Mouse (Mus musculus): Measurements from ENCODE around the gene Adgrg6.

Adgrg6 gene

GRCm38 (mm10) chr10:14491838-14492237 is 53.6 kb downstream of the Adgrg6 start:
- peak; percentile 42 for DNase-seq (ENCODE audit: low spot score)

- no peak for DNase-seq (ENCODE audit: low spot score)
Measured at GRCm38 (mm10) chr10:14483257-14483656, 62.2 kb downstream of the Adgrg6 start.

GRCm38 (mm10) chr10:14482483-14482882 is 63.0 kb downstream of the Adgrg6 start:
- no peak for DNase-seq (ENCODE audit: low spot score)

- no peak for DNase-seq (ENCODE audit: low spot score)
Measured at GRCm38 (mm10) chr10:14480928-14481327, 64.5 kb downstream of the Adgrg6 start.

GRCm38 (mm10) chr10:14476393-14476792 is 69.1 kb downstream of the Adgrg6 start:
- no peak for DNase-seq (ENCODE audit: low spot score)

GRCm38 (mm10) chr10:14475641-14476040 is 69.8 kb downstream of the Adgrg6 start:
- DNase-seq (ENCODE audit: low spot score), result no peak

GRCm38 (mm10) chr10:14474541-14475305 is 70.7 kb downstream of the Adgrg6 start:
- peak; percentile 65 for DNase-seq (ENCODE audit: low spot score)

- no peak for DNase-seq (ENCODE audit: low spot score)
Measured at GRCm38 (mm10) chr10:14471039-14471550, 74.4 kb downstream of the Adgrg6 start.

- DNase-seq (ENCODE audit: low spot score), result peak; percentile 39
Measured at GRCm38 (mm10) chr10:14468623-14469022, 76.8 kb downstream of the Adgrg6 start.

GRCm38 (mm10) chr10:14463796-14464511 is 81.5 kb downstream of the Adgrg6 start:
- no peak for DNase-seq (ENCODE audit: low spot score)

GRCm38 (mm10) chr10:14460933-14461514 is 84.4 kb downstream of the Adgrg6 start:
- no peak for DNase-seq (ENCODE audit: low spot score)

GRCm38 (mm10) chr10:14460252-14460932 is 85.1 kb downstream of the Adgrg6 start:
- DNase-seq (ENCODE audit: low spot score), result no peak

GRCm38 (mm10) chr10:14459819-14460218 is 85.6 kb downstream of the Adgrg6 start:
- no peak for DNase-seq (ENCODE audit: low spot score)

GRCm38 (mm10) chr10:14459330-14459729 is 86.1 kb downstream of the Adgrg6 start:
- DNase-seq (ENCODE audit: low spot score), result no peak

GRCm38 (mm10) chr10:14454481-14454880 is 91.0 kb downstream of the Adgrg6 start:
- DNase-seq (ENCODE audit: low spot score), result no peak

GRCm38 (mm10) chr10:14451811-14452210 is 93.6 kb downstream of the Adgrg6 start:
- no peak for DNase-seq (ENCODE audit: low spot score)

GRCm38 (mm10) chr10:14450073-14450472 is 95.4 kb downstream of the Adgrg6 start:
- DNase-seq (ENCODE audit: low spot score), result no peak

GRCm38 (mm10) chr10:14445590-14446291 is 99.7 kb downstream of the Adgrg6 start:
- no peak for DNase-seq (ENCODE audit: low spot score)

- no peak for DNase-seq (ENCODE audit: low spot score)
Measured at GRCm38 (mm10) chr10:14440860-14441579, 104.4 kb downstream of the Adgrg6 start.

GRCm38 (mm10) chr10:14404070-14404469 is 141.4 kb downstream of the Adgrg6 start:
- DNase-seq (ENCODE audit: low spot score), result peak; percentile 10

- DNase-seq (ENCODE audit: low spot score), result peak; percentile 3
Measured at GRCm38 (mm10) chr10:14401744-14402143, 143.7 kb downstream of the Adgrg6 start.
